Mouse (Mus musculus) adrenal gland, adult (tissue): ENCODE results near the gene Pigf.
"Not testable (repeated sequence)": the region's sequence is repeated elsewhere in the genome, so short reads cannot be mapped to it uniquely, and the experiment has no call there.

Source experiments
- DNase-seq, 2 experiments: peaks; one replicate each; pipeline ENCODE4 v3.0.0; 2022 to 2023; ENCODE audit warnings: low spot score in 1 of 2; ENCODE audit not compliant: inconsistent age in 2 of 2

Gene Pigf

DNA sequence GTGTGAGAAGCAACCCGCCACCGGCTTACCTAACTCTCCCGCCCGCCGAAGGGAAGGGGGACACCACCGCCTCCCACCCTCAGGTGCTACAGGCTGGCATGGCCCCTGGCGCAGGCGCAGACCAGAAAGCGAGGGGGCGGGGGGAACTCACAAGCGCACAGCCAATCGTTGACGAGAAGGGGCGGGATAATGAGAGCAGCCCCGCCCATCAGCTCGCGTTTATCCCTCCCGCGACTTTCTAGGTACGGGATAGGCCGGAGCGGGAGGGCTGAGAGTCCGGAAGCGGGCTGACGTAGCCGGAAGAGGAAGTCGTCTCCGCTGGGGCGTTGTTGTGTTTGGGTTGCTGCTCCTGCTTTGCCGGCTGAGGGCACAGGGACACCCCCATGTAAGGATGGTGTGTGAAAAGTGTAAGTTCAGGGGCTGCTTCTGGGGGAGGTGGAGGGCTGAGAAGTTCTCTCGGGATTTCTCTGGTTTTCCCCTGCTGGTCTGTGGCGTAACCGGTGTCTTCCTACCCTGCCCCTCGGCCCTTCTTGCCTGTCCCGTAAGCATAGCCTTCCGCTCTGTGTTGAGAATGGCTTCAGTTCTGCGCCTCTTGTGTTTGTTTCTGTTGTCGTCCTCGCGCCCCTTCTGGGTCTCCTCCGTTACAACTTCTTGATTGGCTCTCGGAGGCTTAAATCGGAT, at the start of gene Pigf, which contains the start of gene Cript:
Gene Pigf (minus strand): TSS at position 138 of the 681 bp plus-strand sequence.
Gene Cript (plus strand): TSS at position 282 of the 681 bp plus-strand sequence.
- DNase-seq: peak; percentile 98 to 99

DNA sequence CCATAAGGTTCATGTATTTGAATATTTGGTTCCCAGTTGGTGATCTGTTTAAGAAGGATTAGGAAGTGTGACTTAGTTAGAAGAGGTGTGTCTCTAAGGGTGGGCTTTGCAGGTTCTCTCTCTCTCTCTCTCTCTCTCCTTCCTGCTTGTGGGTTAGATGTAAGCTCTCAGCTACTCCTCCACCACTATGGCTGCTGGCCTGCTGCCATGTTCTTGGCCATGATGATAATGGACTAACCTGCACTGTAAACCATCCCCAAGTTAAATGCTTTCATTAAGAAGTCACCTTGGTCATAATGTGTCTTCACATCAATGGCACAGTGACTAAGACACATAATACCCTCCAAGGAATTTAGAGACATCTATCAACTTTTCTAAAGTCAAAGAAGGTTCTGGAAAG, 48.3 kb upstream of the Pigf start:
- DNase-seq: peak in 1 of 2 experiments; percentile 56

DNA sequence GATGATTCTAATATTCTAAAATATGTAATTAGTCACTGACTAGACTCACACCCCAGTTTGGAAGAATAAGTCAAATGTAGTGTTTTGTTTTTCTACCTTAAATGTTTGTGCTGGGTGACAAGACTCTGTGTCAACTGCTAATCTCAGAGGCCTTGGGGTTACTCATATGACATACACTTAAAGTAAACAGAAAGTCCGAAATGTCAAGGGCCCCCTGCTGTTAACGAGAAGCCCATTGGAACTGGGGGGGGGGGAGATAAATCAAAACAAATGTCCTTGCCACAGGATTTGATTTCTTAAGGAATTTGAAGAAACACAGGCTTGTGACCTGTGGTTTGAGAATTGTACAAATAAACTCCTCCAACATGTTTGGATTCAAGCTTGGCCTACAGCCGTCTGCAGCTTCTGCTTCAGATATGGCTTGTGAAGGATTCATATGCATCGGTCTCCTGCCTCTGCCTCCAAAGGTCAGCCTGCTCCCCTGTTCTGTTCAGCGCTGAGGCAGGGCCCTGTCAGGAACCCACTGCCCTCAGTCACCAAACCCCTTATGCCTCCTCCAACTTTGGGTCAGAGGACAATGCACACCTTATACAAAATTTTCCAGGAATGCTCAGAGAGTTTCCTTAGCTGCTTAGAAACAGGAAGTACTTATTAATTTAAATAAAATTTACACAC, 47.7 kb upstream of the Pigf start:
- DNase-seq: peak; percentile 33 to 79

DNA sequence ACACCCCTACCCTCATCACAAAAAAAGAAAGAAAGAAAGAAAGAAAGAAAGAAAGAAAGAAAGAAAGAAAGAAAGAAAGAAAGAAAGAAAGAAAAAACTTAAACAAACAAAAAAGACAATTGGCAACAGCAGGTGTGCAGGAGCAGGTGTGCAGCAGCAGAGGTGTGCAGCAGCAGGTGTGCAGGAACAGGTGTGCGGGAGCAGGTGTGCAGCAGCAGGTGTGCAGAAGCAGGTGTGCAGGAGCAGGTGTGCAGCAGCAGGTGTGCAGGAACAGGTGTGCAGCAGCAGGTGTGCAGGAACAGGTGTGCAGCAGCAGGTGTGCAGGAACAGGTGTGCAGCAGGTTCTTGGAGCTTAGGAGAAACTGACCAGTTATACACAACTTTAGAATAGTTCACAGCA, 47.0 kb upstream of the Pigf start:
- DNase-seq: not testable (repeated sequence)

DNA sequence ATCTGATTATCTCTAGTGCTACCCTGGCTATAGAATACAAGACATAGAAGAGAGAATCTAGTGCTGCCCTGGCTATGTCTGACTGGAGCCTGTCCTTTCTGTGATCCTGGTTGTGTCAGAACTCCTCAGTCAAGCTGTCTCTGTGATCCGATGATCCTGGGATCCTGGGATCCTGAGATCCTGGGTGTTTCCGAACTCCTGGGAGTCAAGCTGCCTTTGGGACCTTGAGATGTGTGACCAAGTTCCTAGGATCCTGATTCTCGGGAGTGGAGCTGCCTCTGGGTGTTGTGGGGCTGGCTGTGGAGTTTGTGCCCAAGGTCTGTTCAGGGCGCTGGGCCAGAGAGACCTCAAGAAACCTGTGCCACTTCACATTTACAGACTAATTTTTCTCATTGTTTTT, 43.8 kb upstream of the Pigf start:
- peak in 1 of 2 experiments; percentile 69 for DNase-seq

DNA sequence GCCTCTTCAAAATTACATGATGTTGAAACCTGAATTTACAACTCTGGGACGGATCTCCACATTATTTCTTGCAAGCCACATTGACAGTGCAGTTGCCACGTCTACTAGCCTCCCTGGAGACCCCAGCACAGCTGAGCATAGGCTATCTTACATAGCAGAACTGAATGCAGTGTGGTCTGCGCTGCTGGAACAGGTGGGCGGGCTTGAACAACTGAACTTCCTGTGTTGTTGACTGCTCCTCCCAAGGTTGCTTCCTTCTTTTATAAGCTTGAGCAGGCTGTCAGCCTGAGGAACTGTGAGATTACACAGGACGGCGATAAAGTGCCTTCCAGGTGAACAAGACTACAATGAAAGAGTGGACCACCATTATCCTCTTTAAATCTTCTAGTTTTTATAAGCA, 38.8 kb upstream of the Pigf start:
- peak in 1 of 2 experiments; percentile 2 for DNase-seq

DNA sequence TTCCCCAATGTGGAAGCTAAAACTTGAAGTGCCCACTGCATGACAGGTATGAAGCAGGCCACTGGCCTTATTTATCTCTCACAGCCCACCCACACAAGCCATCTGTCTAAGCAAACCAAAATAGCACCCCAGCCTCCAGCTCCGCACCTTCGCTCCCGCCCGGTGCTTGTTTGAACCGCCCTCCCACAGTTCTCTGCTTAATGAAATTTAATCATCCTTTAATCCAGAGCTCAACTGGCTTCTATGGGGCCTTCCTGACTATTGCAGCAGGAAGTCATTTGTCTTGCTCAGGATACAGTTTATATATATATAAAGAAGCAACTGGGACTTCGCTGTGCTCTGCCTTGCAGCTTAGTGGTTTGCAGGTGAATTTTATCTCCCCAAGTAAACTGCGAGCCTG, 38.3 kb upstream of the Pigf start:
- DNase-seq: peak in 1 of 2 experiments; percentile 1

DNA sequence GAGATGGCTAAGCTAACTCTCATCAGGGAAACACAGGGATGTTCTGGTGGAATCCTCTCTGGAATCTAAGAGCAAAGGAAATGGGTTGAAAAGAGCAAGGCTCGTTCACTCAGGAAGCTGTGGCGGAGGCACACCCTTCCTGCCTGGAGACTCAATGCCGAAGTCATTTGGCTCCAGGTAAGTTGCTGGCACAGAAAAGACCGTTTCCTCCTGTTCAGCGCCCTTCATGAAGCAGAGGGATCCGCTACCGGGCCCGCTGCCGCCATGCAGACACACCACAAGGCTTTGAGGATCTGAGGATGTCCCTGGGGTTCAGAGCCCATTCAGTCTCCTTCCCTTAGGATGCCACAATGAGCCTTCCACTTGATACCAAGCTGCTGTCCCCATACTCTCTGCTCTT, 37.4 kb upstream of the Pigf start:
- peak; percentile 30 to 55 for DNase-seq

DNA sequence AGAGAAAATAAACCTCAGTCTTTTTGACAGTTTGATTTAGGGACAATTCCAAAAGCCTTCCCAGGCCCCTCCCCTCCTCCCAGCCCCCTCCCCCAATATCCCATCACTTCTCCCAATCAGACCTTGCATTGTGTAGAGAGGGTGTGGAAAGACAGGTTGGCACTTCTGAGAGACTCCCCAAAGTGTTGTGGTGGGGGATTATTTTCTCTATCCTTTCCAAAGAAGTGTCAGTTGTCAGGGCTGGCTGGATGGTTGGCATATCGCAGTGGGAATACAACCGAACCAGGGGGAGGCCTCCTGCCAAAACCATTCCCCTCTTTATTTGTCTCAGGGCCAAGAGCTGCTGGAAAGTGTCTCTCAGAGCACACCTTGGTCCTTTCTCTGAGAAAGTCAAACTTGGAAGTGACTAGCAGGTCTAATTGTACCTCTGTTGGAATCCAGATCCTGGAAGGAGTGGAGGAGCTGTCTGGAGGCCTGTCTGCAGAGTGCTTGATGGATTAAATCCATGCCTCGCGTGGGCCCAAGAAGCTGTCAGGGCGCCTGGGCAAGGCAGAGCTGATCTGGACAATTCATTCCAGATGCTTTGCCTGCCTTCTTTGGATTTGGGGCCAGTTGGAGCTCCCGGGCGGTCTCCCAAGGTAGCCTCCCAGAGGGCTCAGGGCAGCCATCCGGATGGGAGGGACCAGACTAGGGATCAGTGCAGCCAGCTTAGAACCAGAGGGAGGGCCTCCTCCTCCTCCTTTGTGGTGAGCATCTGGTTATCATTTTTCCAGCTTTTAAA, 32.5 kb upstream of the Pigf start:
- peak in 1 of 2 experiments; percentile 9 for DNase-seq

DNA sequence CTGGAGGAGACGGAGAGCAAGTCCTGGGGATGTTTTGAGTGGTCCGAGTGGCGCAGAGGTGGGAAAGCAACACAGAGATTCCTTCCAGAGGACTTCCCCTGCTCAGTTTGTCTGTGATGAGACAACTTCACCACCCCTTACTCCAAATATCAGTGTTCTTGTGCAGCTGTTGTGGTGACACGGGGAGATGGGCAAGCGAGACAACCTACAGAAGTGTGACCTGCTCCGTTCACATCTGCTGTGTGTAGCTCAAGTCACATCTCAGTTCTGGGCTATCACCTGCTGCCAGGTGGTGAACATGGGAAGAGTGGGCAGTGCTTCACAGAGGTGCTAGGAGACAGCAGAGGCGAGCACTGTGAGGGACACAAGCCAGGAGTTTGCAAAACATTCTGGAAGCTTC, 31.6 kb upstream of the Pigf start:
- peak in 1 of 2 experiments; percentile 8 for DNase-seq

DNA sequence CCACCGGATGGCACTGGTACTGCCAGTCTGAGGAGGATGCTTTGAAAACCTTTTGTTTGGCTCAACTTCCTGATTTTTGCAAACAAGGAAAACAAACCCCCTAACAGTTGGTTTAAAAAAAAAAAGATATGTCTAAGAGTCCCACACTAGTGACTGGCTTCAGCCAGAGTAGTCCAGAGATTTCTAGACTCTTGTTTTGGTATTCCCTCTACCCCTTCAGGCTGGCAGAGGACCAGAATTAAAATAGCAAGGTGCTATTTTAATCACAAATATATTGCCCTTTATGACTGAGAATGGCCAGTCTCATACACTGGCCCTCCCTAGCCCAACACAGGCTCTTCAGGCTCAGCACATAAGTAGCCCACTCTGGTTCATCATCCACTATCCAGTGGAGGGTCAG, 30.5 kb upstream of the Pigf start:
- no peak for DNase-seq

DNA sequence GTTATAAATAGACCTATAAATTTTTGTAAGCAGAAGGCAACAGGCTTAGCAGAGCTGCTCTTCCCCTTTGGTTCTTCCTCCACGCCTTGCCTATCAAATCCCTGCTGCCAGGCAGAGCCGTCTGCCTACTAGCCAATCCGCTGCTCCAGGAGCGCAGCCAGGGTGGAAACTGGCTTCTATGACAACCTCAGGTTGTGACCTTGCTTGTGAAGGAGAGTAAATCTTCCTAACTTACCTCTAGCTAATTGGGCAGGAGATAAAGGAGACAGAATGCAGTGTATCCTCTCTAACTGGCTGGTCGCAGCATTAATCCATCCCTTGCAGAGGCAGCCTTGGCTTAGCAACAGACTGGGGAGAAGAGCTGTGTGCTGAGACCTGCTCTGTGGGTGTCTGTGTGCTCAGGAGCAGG, 29.8 kb upstream of the Pigf start:
- peak; percentile 90 to 94 for DNase-seq

DNA sequence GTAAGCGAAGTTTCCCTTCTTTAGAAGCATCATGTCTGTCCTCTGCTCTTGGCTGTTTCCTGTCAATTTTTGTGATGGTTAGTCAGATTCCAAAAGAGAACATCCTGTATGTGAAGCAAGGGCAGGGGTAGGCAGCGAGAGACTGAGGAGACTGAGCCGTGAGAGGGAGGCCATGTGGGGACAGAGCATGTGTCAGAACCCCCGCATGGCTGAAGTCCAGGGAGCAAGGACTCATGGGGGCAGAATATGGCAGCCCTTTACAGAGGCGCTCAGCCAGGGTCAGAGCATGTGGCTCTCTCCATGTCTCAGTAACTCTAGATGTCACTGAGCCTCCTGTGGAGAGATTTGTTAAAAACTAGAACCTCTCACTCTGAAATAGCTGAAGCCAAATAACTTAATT, 28.7 kb upstream of the Pigf start:
- DNase-seq: peak; percentile 64 to 71

DNA sequence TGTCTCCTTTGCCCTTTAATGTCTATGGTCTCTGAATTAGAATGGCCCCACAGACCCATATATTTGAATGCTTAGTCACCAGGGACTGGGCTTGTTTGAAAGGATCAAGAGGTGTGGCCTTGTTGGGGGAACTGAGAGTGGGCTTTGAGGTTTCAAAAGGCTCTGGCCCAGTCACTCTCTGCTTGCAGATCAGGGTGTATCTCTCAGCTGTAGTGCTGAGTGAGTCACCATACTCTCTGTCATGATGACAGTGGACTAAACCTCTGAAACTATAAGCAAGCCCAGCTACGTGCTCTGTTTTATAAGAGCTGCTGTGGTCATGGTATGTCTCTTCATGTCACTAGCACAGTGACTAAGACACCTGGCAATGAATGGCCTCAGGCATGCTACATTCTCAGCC, 27.2 kb upstream of the Pigf start:
- peak in 1 of 2 experiments; percentile 57 for DNase-seq

DNA sequence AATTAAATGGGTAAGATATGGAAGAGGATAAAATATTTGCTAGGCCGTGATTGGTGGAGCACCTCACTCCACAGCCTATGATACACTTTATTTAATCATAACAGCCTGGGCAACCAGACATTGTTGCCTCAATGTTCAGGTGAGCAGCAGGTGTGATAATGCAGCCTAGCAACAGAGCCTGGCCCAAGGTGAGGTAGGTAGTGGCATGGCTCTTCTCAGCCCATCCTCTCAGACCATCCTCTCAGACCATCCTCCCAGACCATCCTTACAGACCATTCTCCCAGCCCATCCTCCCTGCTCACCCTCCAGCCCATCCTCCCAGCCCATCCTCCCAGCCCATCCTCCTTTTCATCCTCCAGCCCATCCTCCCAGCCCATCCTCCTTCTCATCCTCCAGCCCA, 26.4 kb upstream of the Pigf start:
- no peak for DNase-seq

DNA sequence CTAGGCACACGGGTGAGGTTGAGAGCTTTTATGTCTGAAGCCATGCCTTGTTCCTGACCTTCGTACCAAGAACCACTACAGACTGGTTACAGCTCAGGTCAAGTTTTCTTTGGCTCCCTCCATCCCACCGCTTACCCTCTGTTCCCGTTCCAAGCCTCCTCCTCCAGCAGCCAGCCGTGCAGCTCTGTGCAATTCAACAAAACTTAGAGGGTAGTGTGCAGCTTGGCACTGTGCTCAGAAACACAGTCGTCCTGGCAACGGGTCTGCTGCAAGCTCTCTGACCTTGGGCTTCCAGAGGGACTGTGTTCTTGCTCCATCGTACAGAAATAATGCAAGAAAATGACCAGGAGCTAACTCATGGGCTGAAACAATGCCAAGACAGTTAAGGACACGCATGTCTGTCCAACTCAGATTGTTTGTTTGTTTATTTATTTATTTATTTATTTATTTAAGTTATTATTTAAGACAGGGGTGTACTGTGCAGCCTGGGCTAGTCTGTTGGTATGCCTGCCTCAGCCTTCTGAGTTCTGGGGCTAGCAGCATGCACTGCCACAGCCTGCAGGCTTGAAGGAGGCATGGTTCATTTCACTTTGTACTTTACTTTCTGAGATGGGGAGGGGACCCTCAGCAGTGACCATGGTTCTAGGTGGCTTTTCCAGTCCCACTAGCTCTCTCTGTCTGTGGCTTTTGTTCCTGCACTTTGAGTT, 25.4 kb upstream of the Pigf start:
- DNase-seq: peak; percentile 88 to 95

DNA sequence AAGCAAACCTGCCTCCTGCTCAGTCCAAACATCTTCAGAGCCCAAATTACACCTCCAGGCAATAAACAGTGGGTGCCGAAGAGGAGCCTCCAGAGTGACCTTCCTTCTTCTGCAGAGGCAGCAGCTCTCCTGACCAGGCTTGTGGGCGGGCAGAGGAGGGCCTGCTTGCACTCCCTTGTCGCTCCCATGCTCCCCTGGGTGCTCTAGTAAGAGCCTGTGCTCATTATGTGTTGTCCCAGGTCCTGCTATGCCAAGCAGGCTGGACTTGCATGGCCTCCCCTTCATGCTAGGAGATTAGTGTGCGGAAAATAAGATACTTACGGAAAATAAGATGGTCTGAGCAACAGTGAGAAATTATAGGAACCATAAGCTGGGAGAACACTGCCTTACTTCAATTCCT, 24.5 kb upstream of the Pigf start:
- peak; percentile 72 to 83 for DNase-seq

DNA sequence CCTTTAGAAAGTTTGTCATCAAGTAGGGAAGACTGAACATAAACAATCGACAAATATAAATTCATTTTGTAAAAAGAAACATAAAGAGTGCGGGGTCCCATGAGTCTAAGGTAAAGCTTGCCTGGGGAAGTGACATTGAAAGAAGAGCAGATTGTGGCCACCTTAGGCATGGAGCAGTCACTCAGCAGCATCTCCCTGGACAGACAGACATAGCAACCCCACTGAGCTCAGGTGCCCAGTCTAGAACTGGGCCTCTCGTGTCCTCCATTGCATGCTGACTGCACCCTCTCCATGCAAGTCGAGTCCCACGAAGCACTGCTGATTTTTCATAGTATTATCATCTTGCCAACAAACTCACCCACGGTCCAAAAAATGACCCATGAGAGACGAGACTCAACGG, 19.6 kb upstream of the Pigf start:
- DNase-seq: peak in 1 of 2 experiments; percentile 17

DNA sequence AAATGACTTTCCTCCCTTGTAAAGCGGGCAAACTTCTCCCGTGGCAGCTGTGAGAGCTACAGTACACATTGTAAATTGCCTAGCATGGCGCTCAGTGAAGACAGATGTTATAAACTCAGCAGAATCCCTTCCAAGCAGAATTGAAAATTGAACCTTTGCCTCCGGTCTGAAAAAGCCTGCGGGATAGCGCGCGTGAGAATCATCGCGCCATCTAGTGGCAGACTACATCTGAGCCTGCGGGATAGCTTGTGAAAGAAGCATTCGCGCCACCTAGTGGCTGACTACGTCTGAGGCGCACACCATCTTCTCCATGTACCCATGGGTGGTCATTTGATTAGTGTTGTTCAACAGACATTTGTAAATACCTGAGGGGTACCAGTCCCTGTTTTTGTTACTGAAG, 19.2 kb upstream of the Pigf start:
- DNase-seq: peak; percentile 86 to 95

DNA sequence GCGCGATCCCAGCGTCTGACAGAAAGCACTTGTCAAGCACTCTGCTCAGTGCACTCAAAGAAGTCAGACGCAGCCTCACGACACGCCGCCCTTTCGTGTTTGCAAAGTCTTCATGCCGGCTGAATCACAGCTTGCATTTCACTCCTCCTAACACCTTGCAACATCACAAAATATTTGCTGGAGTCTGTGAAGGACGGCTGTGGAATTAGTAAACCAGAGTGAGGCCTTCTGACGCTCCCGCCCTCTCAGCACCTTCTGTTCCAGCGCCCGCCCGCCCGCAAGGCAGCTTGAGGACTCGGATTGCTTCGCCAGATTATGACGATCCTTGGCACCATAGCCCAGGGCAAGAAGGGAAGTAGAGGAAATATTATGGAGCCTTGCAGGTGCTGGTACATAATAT, 16.5 kb upstream of the Pigf start:
- peak in 1 of 2 experiments; percentile 68 for DNase-seq

DNA sequence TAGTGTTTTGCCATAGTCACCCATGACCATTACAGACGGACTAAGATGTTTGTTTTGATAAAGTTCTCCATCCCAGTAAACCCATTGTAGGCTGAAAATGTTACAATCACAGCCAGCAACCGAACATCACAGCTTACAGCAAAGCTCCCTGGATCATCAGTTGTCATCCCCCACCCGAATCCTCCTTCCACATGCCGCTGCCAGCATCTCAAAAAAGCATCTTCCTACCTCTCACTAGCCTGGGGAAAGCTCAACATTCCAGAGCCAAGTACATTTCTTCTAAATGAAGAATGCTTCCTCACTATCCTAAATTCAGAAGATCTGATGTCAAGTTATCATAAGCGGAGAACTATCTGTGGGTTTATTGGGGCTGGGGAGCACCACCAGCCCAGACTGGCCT, 13.3 kb upstream of the Pigf start:
- DNase-seq: no peak
